ENCODE assay signal across 9 mouse cellular contexts in the genomic region with DNA sequence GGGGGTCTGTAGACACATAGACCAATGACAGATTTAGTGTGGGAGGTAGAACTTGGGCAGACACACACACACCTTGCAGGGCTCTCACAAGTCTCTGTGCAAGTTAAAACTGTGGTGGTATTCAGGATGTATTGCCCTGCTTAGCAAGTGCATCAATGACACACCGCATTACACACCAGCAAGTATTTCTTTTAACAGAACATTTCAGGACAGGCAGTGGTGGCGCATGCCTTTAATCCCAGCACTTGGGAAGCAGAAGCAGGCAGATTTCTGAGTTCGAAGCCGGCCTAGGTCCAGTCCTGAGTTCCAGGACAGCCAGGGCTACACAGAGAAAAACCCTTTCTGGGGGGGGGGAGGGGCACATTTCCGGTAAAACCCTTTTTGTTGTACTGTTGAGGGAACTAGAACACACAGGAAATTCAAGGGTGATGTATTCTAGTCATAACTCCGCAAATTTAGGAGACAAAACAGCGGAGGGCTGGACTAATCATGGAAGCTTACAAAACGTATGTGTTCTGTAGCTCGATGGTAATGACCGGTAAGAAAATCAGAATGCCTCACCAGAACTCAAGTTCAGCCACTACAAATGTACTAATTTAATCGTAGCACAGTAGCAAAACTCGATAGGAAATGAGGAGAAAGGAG. TPM values are rescaled to one million over a fixed set of nuclear protein-coding genes. Genes with fewer than 3 reads are reported as not detected.
DNase-seq lines count a peak whose midpoint lies in the region; ATAC-seq and TF ChIP-seq lines count a peak whose summit lies in the region.
"Had no signal": no experiment of that assay in that cellular context is flagged by ENCODE, and none has a peak within 500 bp of the region (broad histone marks: within the 10 kb centered on the region; RNA-seq: fewer than 3 reads in every experiment).

No protein-coding gene starts in this region.

- no peak for ATAC-seq in limb, embryonic 13.5 days (ENCODE audit: low FRiP score, low read depth)
- ATAC-seq in stomach, embryonic 16.5 days (ENCODE audit: insufficient read depth, low FRiP score), result no peak
- no peak for ATAC-seq in granulocyte monocyte progenitor cell, adult 5-6 weeks (replicated peaks; ENCODE audit: poor library complexity, severe bottlenecking)

- peak; percentile 31 for DNase-seq in cerebellum, adult 9-10 months
- no peak for DNase-seq in cerebellum, adult 11-12 months
- no peak for DNase-seq in thymus, adult 2 months
- no peak for DNase-seq in thymus, postnatal 10 days (ENCODE audit: low spot score in 2 of 2)
- DNase-seq in lung, postnatal 4 days, result no peak

- no peaks in the 10 kb centered on the region for H3K27me3 ChIP-seq in thymus, adult 2 months (ENCODE audit: control insufficient read depth, insufficient read depth, low read length)
- no peaks in the 10 kb centered on the region for H3K27me3 ChIP-seq in limb, embryonic 13.5 days
- H3K27me3 ChIP-seq in stomach, embryonic 16.5 days (ENCODE audit: control insufficient read depth, insufficient read depth, low read length), result no peaks in the 10 kb centered on the region

- peak overlapping the region; percentile 69 for H3K4me2 ChIP-seq in limb, embryonic 13.5 days (replicated peaks)
- H3K4me2 ChIP-seq in stomach, embryonic 16.5 days (ENCODE audit: low read depth, low read length), result peak overlapping the region; percentile 59

- peak overlapping the region; percentile 77 for H3K27ac ChIP-seq in thymus, adult 2 months (ENCODE audit: control insufficient read depth, insufficient read depth, low read length)
- peak overlapping the region; percentile 73; the same call in 1 of the 2 replicates for H3K27ac ChIP-seq in limb, embryonic 13.5 days
- peak overlapping the region; percentile 94 for H3K27ac ChIP-seq in stomach, embryonic 16.5 days (ENCODE audit: low read length)

- no peak for TF ChIP-seq POLR2A in thymus, adult 2 months (IDR thresholded peaks at IDR 0.05; ENCODE audit: control insufficient read depth, extremely low read depth, insufficient read depth, low read length, poor library complexity)

- peaks cover 5% of the 10 kb centered on the region for H3K4me1 ChIP-seq in thymus, adult 2 months (replicated peaks; ENCODE audit: control insufficient read depth, insufficient read depth, low read length)
- peaks cover 18% of the 10 kb centered on the region for H3K4me1 ChIP-seq in limb, embryonic 13.5 days
- H3K4me1 ChIP-seq in stomach, embryonic 16.5 days (ENCODE audit: control insufficient read depth, insufficient read depth, low read length), result peaks cover 14% of the 10 kb centered on the region; the same call in 1 of the 2 replicates

- no peak overlapping the region for H3K4me3 ChIP-seq in thymus, adult 2 months (ENCODE audit: control insufficient read depth, insufficient read depth, low read length)
- H3K4me3 ChIP-seq in limb, embryonic 13.5 days, result peak overlapping the region; percentile 73
- H3K4me3 ChIP-seq in stomach, embryonic 16.5 days (replicated peaks; ENCODE audit: low read length), result peak overlapping the region; percentile 81

- no peak for TF ChIP-seq CTCF in thymus, adult 2 months (IDR thresholded peaks at IDR 0.05; ENCODE audit: borderline replicate concordance, control insufficient read depth, extremely low read depth, insufficient read depth, low read length, poor library complexity)

- 64% methylated on average over 12 of the region's 12 CpGs for WGBS in thymus, adult 2 months
- WGBS in limb, embryonic 13.5 days, result 79% methylated on average over 12 of the region's 12 CpGs
- WGBS in stomach, embryonic 16.5 days, result 74% methylated on average over 12 of the region's 12 CpGs

- H3K9me3 ChIP-seq in limb, embryonic 13.5 days, result peaks cover 11% of the 10 kb centered on the region
- H3K9me3 ChIP-seq in stomach, embryonic 16.5 days (replicated peaks; ENCODE audit: control insufficient read depth, low read length), result no peaks in the 10 kb centered on the region

- H3K36me3 ChIP-seq in thymus, adult 2 months (ENCODE audit: control insufficient read depth, insufficient read depth, low read length), result no peaks in the 10 kb centered on the region
- peaks cover 22% of the 10 kb centered on the region for H3K36me3 ChIP-seq in limb, embryonic 13.5 days
- H3K36me3 ChIP-seq in stomach, embryonic 16.5 days (ENCODE audit: control insufficient read depth, insufficient read depth, low read length), result no peaks in the 10 kb centered on the region

- H3K9ac ChIP-seq in limb, embryonic 13.5 days, result peak overlapping the region; percentile 71
- peak overlapping the region; percentile 78 for H3K9ac ChIP-seq in stomach, embryonic 16.5 days (ENCODE audit: low read length)

RNA-seq across cellular contexts. Expression of a gene that starts 1.0 kb away (rescaled TPM):
- polyA plus RNA-seq in thymus, adult 2 months (2012; rRNA removed), result 85.2 and 104 TPM in 2 replicates
- polyA plus RNA-seq in limb, embryonic 13.5 days (2015; fragmentation: Nextera tagmentation; extraction: Ambion mirVana), result 491 and 554 TPM in 2 replicates
- polyA plus RNA-seq in stomach, embryonic 16.5 days (2015; fragmentation: Nextera tagmentation; extraction: Ambion mirVana), result 417 and 432 TPM in 2 replicates
- total RNA-seq in granulocyte monocyte progenitor cell, adult 5-6 weeks (2014; fragmentation: Nextera tagmentation), result 251 and 317 TPM in 2 replicates
- total RNA-seq in granulocyte monocyte progenitor cell, adult 5-6 weeks (2017), result 170 and 241 TPM in 2 replicates

RNA-seq across cellular contexts. Expression of a gene that starts 57.0 kb away (rescaled TPM):
- polyA plus RNA-seq in thymus, adult 2 months (2012; rRNA removed), result not detected in 2 replicates
- polyA plus RNA-seq in limb, embryonic 13.5 days (2015; fragmentation: Nextera tagmentation; extraction: Ambion mirVana), result 2.5 and 2.9 TPM in 2 replicates
- 2.2 and 2.3 TPM in 2 replicates for polyA plus RNA-seq in stomach, embryonic 16.5 days (2015; fragmentation: Nextera tagmentation; extraction: Ambion mirVana)
- total RNA-seq in granulocyte monocyte progenitor cell, adult 5-6 weeks (2014; fragmentation: Nextera tagmentation), result not detected in 2 replicates
- not detected in 2 replicates for total RNA-seq in granulocyte monocyte progenitor cell, adult 5-6 weeks (2017)
- total RNA-seq: hematopoietic stem cell, adult 5-6 weeks had no signal
